Mouse (Mus musculus): ENCODE results near the gene Fen1. TPM values are rescaled to one million over a fixed set of nuclear protein-coding genes. Genes with fewer than 3 reads are reported as not detected.

Fen1 gene
- polyA plus RNA-seq, 2 experiments from 2014 or later = 51.7 to 76.7 TPM

- no peak for ATAC-seq
Observed at GRCm38 (mm10) chr19:10213796-10214471, 10.0 kb upstream of the Fen1 start.

- ATAC-seq = no peak
Observed at GRCm38 (mm10) chr19:10210885-10211284, 6.9 kb upstream of the Fen1 start.

DNA sequence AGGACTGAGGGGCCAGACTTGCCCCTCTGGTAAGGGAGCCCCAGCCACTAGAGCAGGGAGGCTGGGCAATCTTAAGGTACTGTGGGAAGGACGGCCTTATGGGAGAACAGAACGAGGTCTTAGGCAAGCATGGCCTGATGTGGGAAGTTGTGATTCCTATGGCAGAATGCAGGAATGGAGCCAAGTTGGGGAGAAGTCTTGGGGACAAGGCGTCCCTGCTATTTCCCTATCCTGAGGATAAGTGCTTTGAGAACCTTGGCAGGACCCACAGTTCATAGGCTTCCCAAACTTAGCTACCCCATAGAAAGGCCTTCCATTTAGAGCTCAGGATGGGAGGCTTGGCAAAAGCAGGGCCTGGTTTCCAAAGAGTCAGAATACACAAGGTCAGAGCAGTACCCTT, 4.9 kb upstream of the Fen1 start:
- no peak for ATAC-seq

DNA sequence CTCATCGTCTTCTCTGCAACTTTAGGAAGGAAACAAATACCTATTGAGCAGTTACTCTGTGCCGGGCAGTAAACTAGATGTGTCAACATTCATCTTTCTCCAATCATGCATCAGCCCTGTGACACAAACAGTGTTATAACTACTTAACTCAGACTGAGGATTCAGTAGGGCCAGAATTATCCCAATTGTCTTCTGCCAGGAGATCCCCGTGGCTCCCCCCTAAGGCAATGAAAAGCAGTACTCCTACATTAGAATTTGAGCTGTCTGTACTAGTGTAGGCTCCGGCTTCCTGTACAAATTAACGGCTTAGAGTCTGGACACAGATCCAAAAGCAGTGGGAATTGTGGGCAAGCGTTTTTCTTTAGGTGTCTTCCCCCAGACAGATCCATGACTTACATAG, 1.1 kb upstream of the Fen1 start:
- no peak for ATAC-seq

DNA sequence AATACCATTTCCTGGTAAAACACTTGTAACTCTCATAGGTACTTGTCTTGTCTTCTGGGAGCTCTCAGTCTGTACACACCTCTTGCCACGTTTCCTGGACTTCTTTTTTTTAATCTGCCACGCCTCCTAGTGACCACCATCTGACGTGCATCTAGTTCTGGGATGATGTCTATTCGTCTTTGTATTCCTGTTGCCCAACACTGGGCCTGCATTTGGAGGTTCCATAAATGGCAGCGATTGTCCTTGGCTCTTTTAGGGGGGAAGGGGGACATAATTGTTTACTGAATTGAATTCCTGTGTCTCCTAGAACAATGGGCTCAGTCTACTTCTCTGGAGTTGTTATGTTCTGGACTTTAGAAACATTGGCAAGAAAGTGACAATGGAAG, 640 bp upstream of the Fen1 start:
- peak; percentile 43 for ATAC-seq

- peak; percentile 5 for ATAC-seq
Observed at GRCm38 (mm10) chr19:10203146-10203847, 672 bp downstream of the Fen1 start.

DNA sequence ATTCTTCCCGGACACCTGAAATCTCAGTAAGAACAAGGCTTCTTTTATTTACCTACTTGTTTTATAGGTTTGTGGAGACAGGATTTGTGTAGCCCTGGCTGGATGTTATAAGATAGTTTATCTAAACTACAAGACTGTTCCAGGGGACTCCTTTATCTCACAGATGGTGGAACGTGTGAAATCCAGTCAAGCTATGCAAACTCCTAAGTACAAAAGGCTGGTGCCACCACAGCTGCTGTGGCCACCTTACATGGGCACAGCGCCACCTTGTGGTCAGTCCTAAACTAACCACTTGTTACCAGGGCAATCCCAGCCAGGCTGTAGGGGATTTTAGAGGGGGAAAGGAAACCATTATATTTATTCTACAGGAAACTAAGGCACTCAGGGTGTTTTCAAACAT, 5.2 kb downstream of the Fen1 start:
- peak; percentile 49 for ATAC-seq

GRCm38 (mm10) chr19:10198286-10198685, 5.7 kb downstream of the Fen1 start:
- no peak for ATAC-seq

- no peak for ATAC-seq
Observed at GRCm38 (mm10) chr19:10197130-10197529, 6.8 kb downstream of the Fen1 start.

- no peak for ATAC-seq
Observed at GRCm38 (mm10) chr19:10195252-10195651, 8.7 kb downstream of the Fen1 start.

DNA sequence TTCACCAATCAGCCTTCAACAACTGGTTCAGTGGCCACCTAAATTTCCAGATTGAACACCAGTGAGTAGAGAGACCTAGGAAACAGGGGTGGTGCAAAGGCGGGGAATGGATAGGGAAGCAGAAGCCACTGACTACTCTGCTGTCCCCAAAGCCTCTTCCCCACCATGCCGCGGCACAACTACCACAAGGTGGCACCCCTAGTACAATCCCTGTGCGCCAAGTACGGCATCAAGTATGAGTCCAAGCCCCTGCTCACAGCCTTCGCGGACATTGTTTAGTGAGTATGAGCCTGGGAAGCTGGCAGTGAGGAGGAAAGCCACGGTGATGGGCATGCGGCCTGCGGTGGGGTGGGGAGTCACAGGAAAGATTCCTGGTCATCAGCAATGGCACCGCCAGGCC, 9.6 kb downstream of the Fen1 start:
- ATAC-seq = no peak

- ATAC-seq = no peak
Observed at GRCm38 (mm10) chr19:10191326-10191725, 12.6 kb downstream of the Fen1 start.

DNA sequence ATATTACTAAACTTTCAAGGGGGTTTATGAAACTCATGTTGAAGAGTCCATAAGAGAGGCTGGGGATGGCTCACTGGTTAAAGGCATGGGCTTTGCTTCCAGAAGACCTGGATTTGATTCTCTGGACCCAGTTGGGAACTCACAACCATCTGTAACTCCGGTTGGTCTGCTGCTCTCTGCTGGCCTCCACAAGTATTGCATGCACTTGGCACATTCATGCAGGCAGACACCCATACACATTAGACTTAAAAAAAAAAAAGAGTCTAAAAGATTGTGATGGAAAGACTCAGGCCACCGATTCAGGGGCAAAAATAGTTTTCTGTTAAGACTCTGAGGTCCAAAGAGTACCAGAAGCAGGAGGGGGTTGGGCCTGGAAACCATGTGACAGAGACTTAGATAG, 13.2 kb downstream of the Fen1 start:
- ATAC-seq = no peak

GRCm38 (mm10) chr19:10189940-10190339, 14.0 kb downstream of the Fen1 start:
- no peak for ATAC-seq

DNA sequence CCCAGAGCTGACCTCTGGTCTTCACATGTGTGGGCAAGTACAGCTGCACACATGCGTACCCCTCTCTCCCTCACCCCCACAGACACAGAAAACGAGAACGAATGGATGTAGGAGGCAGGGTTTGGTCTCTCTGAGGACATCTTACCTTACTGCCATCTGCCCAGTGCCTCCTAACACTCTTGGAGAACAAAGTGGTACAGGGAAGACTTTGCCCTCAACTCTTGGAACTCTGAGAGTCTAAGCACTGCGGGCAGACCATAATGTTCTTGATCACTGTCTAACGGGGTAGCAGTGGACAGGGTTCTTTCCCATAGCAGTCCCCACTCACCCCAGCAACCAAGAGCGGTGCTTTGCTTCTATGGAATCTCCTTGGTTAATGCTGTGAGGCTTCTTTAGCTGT, 14.9 kb downstream of the Fen1 start:
- ATAC-seq = no peak

DNA sequence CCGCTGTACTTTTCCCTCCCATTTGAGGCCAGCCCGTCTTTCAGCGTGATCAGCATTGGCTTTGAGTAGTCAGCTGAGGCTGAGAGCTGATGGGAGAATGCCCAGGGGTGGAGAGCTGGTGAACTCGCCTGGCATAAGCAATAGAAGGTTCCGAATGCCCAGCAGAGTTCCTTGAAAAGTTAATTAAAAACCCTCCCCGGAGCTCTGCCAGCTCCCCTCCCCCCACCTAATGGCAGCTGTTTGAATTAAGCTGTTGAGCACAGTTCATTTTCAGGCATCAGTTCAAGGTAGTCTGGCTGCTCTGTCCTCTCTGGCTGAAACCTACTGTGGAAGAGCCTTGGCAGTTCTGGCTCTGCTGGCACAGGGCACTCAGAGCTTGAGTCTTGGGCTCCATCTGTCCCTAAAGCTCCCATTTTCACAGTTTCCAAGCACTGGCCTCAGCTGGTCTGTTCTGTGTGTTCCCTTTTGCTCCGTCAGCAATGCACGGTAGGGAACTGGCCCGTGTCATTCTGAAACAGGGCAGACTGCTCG, 15.6 kb downstream of the Fen1 start:
- no peak for ATAC-seq

GRCm38 (mm10) chr19:10186569-10186968, 17.4 kb downstream of the Fen1 start:
- ATAC-seq = no peak

DNA sequence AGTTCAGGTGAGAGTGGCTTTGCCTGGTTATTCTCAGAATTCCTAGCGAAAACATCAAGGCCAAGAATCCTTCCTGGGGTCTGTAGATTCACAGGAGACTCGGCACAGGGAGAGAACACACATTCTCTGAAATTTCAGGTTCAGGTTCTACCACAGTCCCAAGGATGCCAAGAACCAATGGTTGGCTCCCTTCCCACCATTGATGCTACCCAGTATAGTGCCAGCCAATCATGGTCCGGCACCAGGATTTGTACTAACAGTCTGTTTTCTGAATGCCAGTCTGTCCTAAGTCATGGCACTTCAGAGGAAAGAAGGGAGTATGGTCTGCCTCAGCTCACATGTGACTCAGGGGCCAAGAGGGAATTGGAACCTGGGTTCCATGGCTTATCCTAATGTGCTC, 18.1 kb downstream of the Fen1 start:
- ATAC-seq = no peak

DNA sequence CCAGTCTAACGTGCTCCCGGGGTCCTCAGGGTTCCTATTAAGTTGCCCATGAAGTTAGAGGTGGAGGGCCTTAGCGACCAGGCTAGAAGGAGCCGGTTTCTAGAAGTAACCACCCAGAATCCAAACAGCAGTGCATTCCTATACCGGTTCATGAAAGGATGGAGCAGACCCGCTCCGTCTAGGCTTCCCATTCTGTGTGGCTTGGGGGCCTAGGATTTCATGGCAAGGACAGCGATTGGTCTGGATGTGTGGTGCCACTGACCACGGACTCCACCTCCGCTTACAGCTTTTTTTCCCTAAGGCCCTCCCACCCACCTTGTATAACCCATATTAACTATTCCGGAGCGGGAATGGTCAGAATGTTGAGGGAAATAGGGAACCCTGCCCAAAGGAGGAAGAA, 19.9 kb downstream of the Fen1 start:
- no peak for ATAC-seq

DNA sequence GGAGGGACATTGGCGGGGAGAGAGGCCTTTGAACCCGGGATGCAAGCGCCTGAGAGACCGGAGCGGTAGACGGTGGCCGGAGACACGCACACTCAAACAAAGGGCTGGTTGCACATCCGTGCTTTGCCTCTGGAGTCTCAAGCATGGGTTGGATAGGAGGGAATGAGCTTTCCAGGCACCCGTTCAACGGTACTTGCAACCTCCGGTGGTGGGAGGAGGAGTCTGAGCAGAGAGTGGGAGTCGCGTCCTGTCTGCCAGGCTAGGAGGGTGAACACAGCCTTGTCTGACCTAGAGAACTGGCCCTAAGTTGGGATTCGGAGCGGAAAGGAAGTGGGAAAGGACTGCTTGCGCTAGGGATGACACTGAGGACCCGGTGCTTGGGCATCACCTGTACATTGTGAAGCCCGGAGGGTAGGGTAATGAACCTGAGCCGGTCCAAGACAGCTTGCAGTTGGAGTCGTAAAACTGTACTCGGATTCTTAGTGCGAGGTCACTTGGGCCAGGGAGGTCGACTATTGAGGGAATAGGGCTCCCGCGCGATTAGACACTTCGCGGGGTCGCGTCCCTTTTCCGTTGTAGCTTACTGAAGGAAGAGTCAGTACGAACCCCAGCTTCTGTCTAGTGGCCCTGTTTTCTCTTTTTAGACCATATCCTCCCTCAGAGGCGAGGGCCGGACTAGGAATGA, 20.5 kb downstream of the Fen1 start:
- peak; percentile 38 for ATAC-seq

- ATAC-seq = peak; percentile 88
Observed at GRCm38 (mm10) chr19:10182670-10183298, 21.2 kb downstream of the Fen1 start, which contains the start of gene Fads1. Gene Fads1, plus strand, starts transcription at chr19:10182888.

DNA sequence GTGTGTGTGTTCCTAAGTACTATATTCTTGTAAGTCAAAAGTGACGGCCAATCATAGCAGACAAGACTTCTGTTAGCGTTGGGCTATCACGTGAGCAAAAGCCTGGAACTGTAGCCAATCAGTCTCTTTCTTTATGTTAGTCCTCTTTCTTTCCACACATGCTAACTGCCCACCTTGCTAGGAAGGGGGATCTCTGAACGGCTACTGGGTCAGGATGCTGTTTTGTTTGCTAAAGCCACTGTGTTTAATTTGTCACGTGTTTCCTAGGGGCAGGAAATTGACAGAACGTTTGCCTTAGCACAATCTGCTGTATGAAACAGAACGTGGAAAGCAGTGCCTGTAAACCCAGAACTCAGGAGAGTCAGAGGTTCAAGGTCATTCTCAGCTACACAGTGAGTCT, 21.8 kb downstream of the Fen1 start:
- ATAC-seq = no peak

DNA sequence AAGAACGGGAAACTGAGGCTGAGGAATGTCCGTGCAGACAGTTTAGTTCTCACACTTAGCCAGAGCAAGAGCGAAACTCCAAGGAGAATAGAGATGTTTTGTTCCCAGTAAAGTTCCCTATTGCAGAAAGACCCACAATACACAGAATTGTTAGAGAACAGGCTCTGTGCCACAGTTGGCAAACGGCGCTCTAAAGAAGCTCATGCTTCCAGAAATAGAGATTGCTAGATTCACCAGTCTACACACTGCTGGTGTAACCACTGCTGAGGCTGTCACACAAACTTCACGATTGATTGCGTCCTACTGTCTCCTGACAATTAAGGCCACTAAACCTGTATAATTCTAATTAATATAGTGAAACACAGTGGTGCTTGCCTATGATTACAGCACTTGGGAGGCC, 22.7 kb downstream of the Fen1 start:
- ATAC-seq = no peak
